Mouse (Mus musculus) kidney, postnatal 14 days (tissue): ENCODE data around the gene Zar1.
"Not testable (repeated sequence)": the region's sequence is repeated elsewhere in the genome, so short reads cannot be mapped to it uniquely, and the experiment has no call there.

Experiments
- DNase-seq: peaks from one replicate; pipeline ENCODE4 v3.0.0; 2022; ENCODE audit warnings: mixed read lengths

Gene Zar1

GRCm38 (mm10) chr5:72580970-72581332, at the start of gene Zar1:
Zar1 (minus strand) TSS chr5:72581254.
- not testable (repeated sequence) for DNase-seq

GRCm38 (mm10) chr5:72630026-72630425, 49.0 kb upstream of the Zar1 start:
- no peak for DNase-seq

- no peak for DNase-seq
These were observed 40.0 kb upstream of the Zar1 start for GRCm38 (mm10) chr5:72621022-72621421.

- DNase-seq, result no peak
These were observed 36.4 kb upstream of the Zar1 start for GRCm38 (mm10) chr5:72617413-72617812.

GRCm38 (mm10) chr5:72603138-72603537, 22.1 kb upstream of the Zar1 start:
- no peak for DNase-seq

- DNase-seq, result peak; percentile 77
These were observed 20.0 kb upstream of the Zar1 start for GRCm38 (mm10) chr5:72601006-72601405.

GRCm38 (mm10) chr5:72587192-72587681, 6.2 kb upstream of the Zar1 start, which contains the start of gene Gm5868:
Gm5868 (minus strand) TSS chr5:72587551.
- DNase-seq, result no peak

- DNase-seq, result not testable (repeated sequence)
These were observed 5.7 kb upstream of the Zar1 start for GRCm38 (mm10) chr5:72586667-72587191.

- not testable (repeated sequence) for DNase-seq
These were observed 5.1 kb upstream of the Zar1 start for GRCm38 (mm10) chr5:72586122-72586521.

- not testable (repeated sequence) for DNase-seq
These were observed 725 bp downstream of the Zar1 start for GRCm38 (mm10) chr5:72580088-72580969.

- DNase-seq, result not testable (repeated sequence)
These were observed 1.5 kb downstream of the Zar1 start for GRCm38 (mm10) chr5:72579599-72579998.

GRCm38 (mm10) chr5:72565621-72566020, 15.4 kb downstream of the Zar1 start:
- peak; percentile 49 for DNase-seq

- DNase-seq, result not testable (repeated sequence)
These were observed 17.9 kb downstream of the Zar1 start for GRCm38 (mm10) chr5:72563183-72563582.

- no peak for DNase-seq
These were observed 20.0 kb downstream of the Zar1 start for GRCm38 (mm10) chr5:72560976-72561628.

- DNase-seq, result peak; percentile 99
These were observed 21.5 kb downstream of the Zar1 start, which contains the start of gene Nfxl1 for GRCm38 (mm10) chr5:72559544-72560049. Nfxl1 (minus strand) TSS chr5:72559684.

- DNase-seq, result no peak
These were observed 22.1 kb downstream of the Zar1 start for GRCm38 (mm10) chr5:72558716-72559526.

- no peak for DNase-seq
These were observed 24.8 kb downstream of the Zar1 start for GRCm38 (mm10) chr5:72556245-72556644.

- no peak for DNase-seq
These were observed 29.8 kb downstream of the Zar1 start for GRCm38 (mm10) chr5:72551209-72551608.

GRCm38 (mm10) chr5:72528896-72529295, 52.2 kb downstream of the Zar1 start:
- no peak for DNase-seq
